Mouse (Mus musculus) forebrain, embryonic 12.5 days (tissue): ENCODE results near the gene Uhrf1. TPM values are rescaled to one million over a fixed set of nuclear protein-coding genes. Genes with fewer than 3 reads are reported as not detected.

ENCODE experiments used
- ATAC-seq: fragments of 200-750 bp; cut with Nextera tagmentation; 2 replicates; pipeline ENCODE4 v1.8.0; 2017; ENCODE audit warnings: moderate TSS enrichment; ENCODE audit not compliant: low FRiP score
- H3K27ac ChIP-seq: fragments of 300-500 bp; sonication (generic); 2 replicates; pipeline ENCODE4 v1.5.1; 2016; ENCODE audit warnings: mild to moderate bottlenecking
- H3K27me3 ChIP-seq: fragments of 300-500 bp; sonication (generic); 2 replicates; pipeline ENCODE4 v1.6.1; 2016; ENCODE audit warnings: mild to moderate bottlenecking
- H3K36me3 ChIP-seq: fragments of 300-500 bp; sonication (generic); replicated peaks from 2 replicates; pipeline ENCODE4 v1.6.1; 2016; ENCODE audit warnings: mild to moderate bottlenecking
- H3K4me1 ChIP-seq: fragments of 300-500 bp; sonication (generic); 2 replicates; pipeline ENCODE4 v1.6.1; 2016
- H3K4me2 ChIP-seq: fragments of 300-500 bp; sonication (generic); 2 replicates; pipeline ENCODE4 v1.6.1; 2016; ENCODE audit warnings: mild to moderate bottlenecking, moderate library complexity
- H3K4me3 ChIP-seq: fragments of 300-500 bp; sonication (generic); replicated peaks from 2 replicates; pipeline ENCODE4 v1.5.1; 2016; ENCODE audit warnings: mild to moderate bottlenecking
- H3K9ac ChIP-seq: fragments of 300-500 bp; sonication (generic); 2 replicates; pipeline ENCODE4 v1.6.1; 2016; ENCODE audit warnings: mild to moderate bottlenecking
- H3K9me3 ChIP-seq: fragments of 300-500 bp; sonication (generic); 2 replicates; pipeline ENCODE4 v1.6.1; 2016
- WGBS: fragments of 180-500 bp; shearing (Covaris S2); methylation state at CpG from one replicate; pipeline ENCODE4 v1.1.7; 2016; 5-methylcytosine and 5-hydroxymethylcytosine counted together
- polyA plus RNA-seq: library from polyadenylated mRNA; unstranded; fragments of >200 nt; fragmentation: Nextera tagmentation; extraction: Ambion mirVana; gene quantifications from 2 replicates; pipeline ENCODE4 v1.2.1, GENCODE M21; 2016

The Uhrf1 gene
- polyA plus RNA-seq, 1 experiment from 2014 or later, result 187 TPM

DNA sequence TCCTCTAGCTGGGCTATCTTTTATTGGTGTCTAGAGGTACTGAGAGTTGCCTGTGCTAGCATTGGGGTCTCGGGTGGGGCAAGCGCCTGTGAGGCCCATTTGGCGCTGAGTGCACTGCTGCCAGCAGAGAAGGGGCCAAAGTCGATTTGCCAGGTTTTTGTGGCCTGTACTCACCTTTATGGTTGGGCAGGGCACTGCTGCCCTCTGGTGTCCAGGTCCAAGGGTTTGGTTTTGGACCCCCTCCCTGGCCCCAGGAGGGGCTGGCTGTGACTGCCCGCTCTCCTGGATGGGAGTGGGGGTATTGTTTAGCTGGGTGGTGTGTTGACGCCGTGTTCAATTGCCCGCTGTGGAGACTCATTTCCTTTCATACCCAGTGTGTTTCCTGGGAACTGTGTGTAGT, 2.7 kb downstream of the Uhrf1 start:
- peaks cover 54% of the 10 kb centered on the region for H3K4me1 ChIP-seq
- H3K27me3 ChIP-seq, result no peaks in the 10 kb centered on the region
- 59% methylated on average over 8 of the region's 8 CpGs for WGBS
- peak overlapping the region; percentile 85 for H3K4me3 ChIP-seq
- no peak for ATAC-seq
- H3K27ac ChIP-seq, result 0 out of 2 replicates have a peak overlapping the region, but pooled peaks have one; percentile 5
- H3K9ac ChIP-seq, result peak overlapping the region; percentile 85; the same call in 1 of the 2 replicates
- no peaks in the 10 kb centered on the region for H3K9me3 ChIP-seq
- peaks cover 57% of the 10 kb centered on the region for H3K36me3 ChIP-seq
- peak overlapping the region; percentile 96 for H3K4me2 ChIP-seq

DNA sequence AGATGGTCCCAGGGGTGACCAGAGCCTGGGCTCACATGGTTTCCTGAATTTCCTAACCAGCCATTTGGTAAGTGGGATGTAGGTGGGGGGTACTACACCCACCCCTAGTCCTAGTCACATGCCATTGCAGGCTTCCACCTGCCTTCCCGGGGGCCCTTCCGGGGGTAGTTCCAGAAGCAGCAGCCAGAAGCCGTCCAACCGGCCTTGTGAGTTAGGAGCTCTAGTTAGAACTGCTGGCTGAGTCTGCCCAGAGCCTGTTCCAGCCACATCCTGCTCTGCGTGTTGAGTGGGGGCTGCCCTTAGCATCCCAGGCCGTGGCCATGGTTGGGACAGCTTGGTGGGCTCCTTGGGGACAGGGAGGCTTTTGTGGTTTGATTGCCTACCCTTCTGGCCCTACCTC, 5.0 kb downstream of the Uhrf1 start:
- H3K9me3 ChIP-seq, result no peaks in the 10 kb centered on the region
- ATAC-seq, result no peak
- H3K4me2 ChIP-seq, result no peak overlapping the region
- peak overlapping the region; percentile 40; the same call in 1 of the 2 replicates for H3K9ac ChIP-seq
- peaks cover 46% of the 10 kb centered on the region for H3K4me1 ChIP-seq
- no peak overlapping the region for H3K4me3 ChIP-seq
- H3K27me3 ChIP-seq, result no peaks in the 10 kb centered on the region
- peaks cover 80% of the 10 kb centered on the region for H3K36me3 ChIP-seq
- WGBS, result 93% methylated on average over 6 of the region's 6 CpGs
- H3K27ac ChIP-seq, result no peak overlapping the region

DNA sequence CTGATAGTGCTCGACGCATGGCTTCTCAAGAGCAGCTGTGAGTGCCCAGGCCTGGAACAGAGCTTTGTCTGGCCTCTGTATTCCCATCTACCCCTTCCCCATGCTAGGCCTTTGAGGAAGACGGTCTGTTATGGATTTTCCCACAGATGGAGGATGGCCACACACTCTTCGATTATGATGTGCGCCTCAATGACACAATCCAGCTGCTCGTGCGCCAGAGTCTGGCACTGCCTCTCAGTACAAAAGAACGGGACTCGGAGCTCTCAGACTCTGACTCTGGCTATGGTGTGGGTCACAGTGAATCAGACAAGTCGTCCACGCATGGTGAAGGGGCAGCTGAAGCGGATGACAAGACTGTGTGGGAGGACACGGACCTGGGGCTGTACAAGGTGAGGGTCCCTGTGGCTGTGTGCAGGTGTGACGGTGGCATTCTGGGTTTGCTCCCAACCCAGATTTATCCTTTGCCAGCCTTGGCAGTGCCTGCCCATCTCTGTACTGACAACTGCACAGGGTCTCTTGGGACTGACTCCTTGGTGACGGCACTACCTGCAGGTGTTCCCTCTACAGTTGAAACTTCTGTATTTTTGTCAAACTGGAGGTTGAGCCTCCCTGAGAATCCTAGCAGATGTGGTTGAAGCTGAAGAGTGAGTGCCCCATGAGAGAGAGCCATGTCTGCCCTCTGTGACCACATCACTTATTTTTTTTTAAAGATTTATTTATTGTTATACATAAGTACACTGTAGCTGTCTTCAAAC, 6.2 kb downstream of the Uhrf1 start:
- no peaks in the 10 kb centered on the region for H3K27me3 ChIP-seq
- no peaks in the 10 kb centered on the region for H3K9me3 ChIP-seq
- WGBS, result 92% methylated on average over 15 of the region's 15 CpGs
- H3K9ac ChIP-seq, result no peak overlapping the region
- H3K36me3 ChIP-seq, result peaks cover 92% of the 10 kb centered on the region
- peaks cover 38% of the 10 kb centered on the region for H3K4me1 ChIP-seq
- no peak overlapping the region for H3K4me2 ChIP-seq
- no peak for ATAC-seq
- H3K27ac ChIP-seq, result no peak overlapping the region
- H3K4me3 ChIP-seq, result no peak overlapping the region

DNA sequence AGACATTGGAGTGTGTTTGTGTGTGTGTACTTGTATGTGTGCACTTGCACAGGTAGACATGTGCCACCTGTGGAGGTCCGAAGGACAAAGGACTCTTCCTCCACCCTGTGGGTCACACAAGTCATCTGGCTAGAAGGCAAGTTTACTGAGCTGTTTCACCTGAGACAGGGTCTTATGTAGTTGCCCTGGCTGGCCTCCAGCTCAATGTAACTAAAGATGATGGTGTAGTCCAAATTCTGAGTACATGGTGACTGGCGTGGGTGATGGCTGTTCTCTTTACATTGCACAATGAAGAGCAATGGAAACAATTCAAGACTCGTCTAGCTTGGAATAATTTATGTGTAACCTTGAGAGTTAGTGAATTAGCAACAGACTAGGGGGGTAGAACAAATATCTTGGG, 21.3 kb downstream of the Uhrf1 start:
- Histone ChIP-seq H3K9me3 (no peaks in the 10 kb centered on the region), H3K4me3 (no peak overlapping the region), H3K36me3 (peaks cover 38% of the 10 kb centered on the region), H3K4me2 (no peak overlapping the region), H3K4me1 (peaks cover 24% of the 10 kb centered on the region), H3K27me3 (no peaks in the 10 kb centered on the region), H3K27ac (peak overlapping the region; percentile 36; the same call in 1 of the 2 replicates), H3K9ac (no peak overlapping the region)
- 63% methylated on average over 3 of the region's 3 CpGs for WGBS
- no peak for ATAC-seq

DNA sequence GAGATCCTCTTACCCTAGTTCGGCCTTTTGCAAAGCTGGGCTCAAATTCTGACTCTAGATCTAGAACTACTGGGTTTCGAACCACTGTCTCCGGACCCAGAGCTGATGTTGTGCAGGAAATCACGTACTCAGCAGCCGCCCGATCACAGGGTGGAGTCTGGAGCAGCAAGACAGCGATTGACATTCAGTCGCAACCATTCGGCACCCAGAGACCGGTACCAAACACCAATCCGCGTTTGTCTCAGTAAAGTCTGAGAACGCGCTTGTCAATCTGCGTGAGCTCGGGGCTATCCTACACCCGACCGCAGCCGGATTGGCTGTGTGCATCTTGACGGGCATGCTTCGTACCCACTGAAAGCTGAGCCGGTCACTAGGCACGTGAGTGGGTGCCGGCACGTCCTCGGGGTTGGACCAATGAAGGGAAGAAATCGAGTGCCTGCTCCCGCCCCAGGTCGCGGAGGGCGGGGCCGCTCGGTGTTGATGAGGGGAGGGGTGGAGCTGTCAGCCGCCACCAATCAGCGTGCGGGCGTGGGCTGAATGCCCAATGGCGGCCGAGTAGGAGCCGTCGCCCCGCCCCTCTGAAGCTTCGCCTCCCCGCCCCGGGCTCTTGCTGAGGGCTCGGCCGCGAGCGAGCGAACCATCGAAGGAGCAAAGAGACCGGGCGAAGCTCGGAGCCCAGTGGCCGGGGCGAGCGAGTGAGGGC, 22.5 kb downstream of the Uhrf1 start, which contains the start of gene Kdm4b:
TSS of gene Kdm4b (plus strand) at position 613 of the 703 bp plus-strand sequence.
- Histone ChIP-seq H3K4me2 (peak within 1 kb of the TSS; percentile 97), H3K27me3 (no peaks in the 10 kb centered on the region), H3K4me1 (peaks cover 36% of the 10 kb centered on the region), H3K4me3 (peak within 1 kb of the TSS; percentile 84), H3K27ac (peak within 1 kb of the TSS; percentile 94), H3K9ac (peak within 1 kb of the TSS; percentile 96), H3K36me3 (peaks cover 26% of the 10 kb centered on the region), H3K9me3 (no peaks in the 10 kb centered on the region)
- peak; percentile 100 for ATAC-seq
- under 1% methylated on average over 56 of the region's 57 CpGs for WGBS

DNA sequence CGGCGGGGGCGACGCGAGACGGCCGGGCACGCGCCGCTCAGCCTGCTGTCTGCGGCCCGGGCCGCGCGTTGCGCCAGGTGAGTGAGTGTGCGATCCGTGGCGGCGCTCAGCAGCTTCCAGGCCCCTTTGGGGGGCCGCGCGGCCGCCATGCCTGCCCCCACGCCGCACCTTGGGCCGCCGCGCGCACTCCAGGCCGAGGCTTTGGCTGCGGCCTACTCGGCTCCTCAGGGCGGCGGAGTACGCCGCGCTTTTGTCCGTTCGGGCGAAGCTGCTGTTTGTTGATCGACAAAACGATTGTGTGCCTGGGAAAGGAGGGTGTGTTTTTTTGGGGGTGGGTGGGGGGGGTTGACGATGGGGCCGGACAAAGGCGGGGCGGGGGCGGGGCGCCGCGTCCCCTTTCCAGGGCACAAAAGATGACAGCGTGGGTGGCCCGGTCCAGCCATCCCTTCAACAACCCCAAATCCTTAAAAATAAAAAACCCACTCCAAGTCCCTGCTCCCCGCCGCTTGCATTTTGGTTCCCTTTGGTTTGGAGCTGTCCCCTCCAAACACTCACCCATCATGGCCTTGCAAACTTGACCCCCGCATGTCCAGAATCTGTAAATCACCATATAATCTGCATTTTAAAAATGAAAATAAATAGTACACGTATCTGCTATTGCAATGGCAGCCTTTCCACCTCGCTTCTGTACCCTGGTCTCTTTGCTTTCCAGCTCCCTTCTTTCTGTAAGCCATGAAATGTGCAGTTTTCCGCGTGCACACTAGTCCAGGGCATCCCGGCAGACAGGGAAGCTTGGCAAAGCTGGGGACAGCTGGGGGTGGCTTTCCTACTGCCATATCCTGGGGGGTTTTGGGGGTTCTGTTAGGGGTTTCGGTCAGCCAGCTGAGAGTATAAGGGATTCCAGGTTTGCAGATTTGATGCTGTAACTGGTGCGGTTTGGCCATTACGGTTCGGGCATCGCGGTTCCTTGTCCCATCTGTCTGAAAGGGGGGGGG, 23.3 kb downstream of the Uhrf1 start:
- Histone ChIP-seq H3K9ac (peak overlapping the region; percentile 96), H3K9me3 (no peaks in the 10 kb centered on the region), H3K27me3 (no peaks in the 10 kb centered on the region), H3K27ac (peak overlapping the region; percentile 94), H3K4me1 (peaks cover 42% of the 10 kb centered on the region), H3K4me2 (peak overlapping the region; percentile 97), H3K36me3 (peaks cover 19% of the 10 kb centered on the region), H3K4me3 (peak overlapping the region; percentile 84)
- WGBS, result 3% methylated on average over 57 of the region's 67 CpGs
- ATAC-seq, result peak; percentile 57

DNA sequence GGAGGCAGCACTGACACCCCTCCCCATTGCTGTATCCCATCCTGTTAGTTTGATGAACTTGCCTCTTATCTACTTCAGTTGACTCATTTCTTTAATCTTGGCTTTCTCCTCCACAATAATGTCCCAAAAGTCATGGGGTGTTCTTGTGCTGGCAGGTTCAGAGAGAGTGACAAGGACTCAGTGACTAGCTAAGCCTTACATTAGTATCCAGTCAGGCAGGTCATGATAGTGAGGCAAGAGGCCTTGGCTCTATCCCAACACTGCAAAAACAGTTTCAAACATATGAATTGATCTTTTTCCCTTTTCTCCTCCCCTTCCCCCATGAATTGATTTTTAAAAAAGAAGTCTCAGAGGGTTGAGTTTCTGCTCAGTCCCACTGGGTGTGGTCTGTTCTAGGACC, 26.1 kb downstream of the Uhrf1 start:
- Histone ChIP-seq H3K9ac (no peak overlapping the region), H3K4me1 (peaks cover 42% of the 10 kb centered on the region), H3K4me3 (no peak overlapping the region), H3K27ac (no peak overlapping the region), H3K36me3 (no peaks in the 10 kb centered on the region; the same call in 1 of the 2 replicates), H3K4me2 (no peak overlapping the region), H3K9me3 (no peaks in the 10 kb centered on the region), H3K27me3 (no peaks in the 10 kb centered on the region)
- ATAC-seq, result no peak

DNA sequence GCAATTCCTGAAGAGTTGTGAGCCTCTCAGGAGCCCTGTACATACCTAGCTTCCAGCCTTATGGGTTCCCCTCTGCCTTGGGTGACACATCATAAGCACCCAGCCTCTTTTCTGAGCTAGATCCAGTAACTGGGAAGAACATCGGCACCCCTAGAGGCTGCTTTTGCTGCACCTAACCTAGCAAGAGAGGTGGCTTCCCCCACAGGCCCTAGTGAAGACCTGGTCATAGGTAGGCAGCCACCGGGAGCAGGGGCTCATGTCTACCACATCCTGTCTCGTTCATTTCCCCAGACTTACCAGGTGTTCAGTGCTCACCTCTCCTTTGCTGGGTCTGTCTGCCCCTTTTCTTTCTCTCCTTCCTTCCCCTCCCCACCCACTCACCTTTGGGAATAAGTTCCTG, 27.2 kb downstream of the Uhrf1 start:
- H3K4me1 ChIP-seq, result peaks cover 42% of the 10 kb centered on the region
- H3K27ac ChIP-seq, result no peak overlapping the region
- no peak overlapping the region for H3K4me3 ChIP-seq
- H3K36me3 ChIP-seq, result peaks cover 4% of the 10 kb centered on the region; the same call in 1 of the 2 replicates
- H3K4me2 ChIP-seq, result no peak overlapping the region
- H3K9me3 ChIP-seq, result no peaks in the 10 kb centered on the region
- WGBS, result 77% methylated on average over 3 of the region's 3 CpGs
- no peak for ATAC-seq
- no peaks in the 10 kb centered on the region for H3K27me3 ChIP-seq
- no peak overlapping the region for H3K9ac ChIP-seq

DNA sequence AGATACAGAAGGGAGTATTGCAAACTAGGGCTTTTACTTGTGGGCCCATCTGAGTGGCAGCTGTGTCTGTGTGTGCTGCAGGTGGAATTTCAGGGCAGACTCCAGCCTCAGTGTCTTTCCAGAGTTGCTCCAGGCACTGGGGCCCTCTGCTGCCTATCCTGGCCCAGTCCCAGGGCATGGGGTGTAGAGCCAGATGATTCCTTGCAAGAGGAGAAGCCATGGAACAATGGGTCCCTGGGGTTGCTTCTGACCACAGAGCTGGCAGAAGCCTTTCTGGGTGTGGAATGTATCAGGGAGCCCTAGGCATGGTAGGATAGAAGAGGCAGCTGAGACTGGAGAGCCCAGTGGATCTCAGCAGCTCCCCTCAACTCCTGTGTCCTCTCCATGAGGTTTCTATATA, 28.1 kb downstream of the Uhrf1 start:
- Histone ChIP-seq H3K9me3 (no peaks in the 10 kb centered on the region), H3K4me1 (peaks cover 42% of the 10 kb centered on the region), H3K4me2 (no peak overlapping the region), H3K36me3 (peaks cover 4% of the 10 kb centered on the region; the same call in 1 of the 2 replicates), H3K27me3 (no peaks in the 10 kb centered on the region), H3K9ac (no peak overlapping the region; the same call in 1 of the 2 replicates), H3K4me3 (no peak overlapping the region), H3K27ac (no peak overlapping the region)
- ATAC-seq, result no peak

DNA sequence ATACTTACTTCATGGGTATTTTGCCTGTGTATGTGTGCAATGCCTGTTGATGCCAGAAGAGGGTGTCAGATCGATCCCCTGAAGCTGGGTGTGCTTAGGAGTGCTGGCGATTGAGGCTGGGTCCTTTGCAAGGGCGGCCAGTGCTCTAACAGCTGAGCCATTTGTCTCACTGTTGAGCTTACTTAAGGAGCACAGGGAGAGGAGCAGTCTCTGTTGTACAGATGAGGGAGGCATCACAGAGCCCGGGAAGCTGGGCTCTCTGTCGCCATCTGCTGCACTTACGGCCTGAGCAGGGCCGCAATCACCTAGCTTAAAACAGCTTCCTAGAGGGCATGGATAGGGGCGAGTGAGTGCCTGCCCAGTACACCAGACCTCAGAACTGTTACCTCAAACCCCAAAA, 29.9 kb downstream of the Uhrf1 start:
- Histone ChIP-seq H3K4me2 (no peak overlapping the region), H3K27me3 (no peaks in the 10 kb centered on the region), H3K9me3 (no peaks in the 10 kb centered on the region), H3K27ac (no peak overlapping the region), H3K36me3 (peaks cover 4% of the 10 kb centered on the region; the same call in 1 of the 2 replicates), H3K9ac (no peak overlapping the region), H3K4me3 (no peak overlapping the region), H3K4me1 (peaks cover 33% of the 10 kb centered on the region)
- ATAC-seq, result peak; percentile 24; the same call in 1 of the 2 replicates
- WGBS, result 46% methylated on average over 8 of the region's 8 CpGs

DNA sequence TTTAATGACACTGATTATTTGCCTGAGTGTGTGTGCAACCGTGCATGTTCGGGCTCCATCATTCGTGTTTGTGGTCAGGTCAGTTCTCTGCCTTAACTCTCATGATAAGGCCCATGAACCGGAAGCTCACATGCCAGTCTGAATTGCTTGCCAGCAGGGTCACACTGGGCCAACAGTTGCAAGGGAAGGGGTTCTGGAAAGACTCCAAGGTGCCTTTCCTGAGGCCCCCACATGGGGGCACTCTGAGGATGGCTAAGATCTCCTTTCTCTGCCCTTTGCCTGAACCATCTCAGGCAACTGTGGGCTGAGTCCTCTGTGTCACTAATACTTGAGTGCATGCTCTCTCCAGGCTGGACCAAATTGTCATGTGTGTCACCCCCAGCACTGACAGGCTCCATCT, 34.1 kb downstream of the Uhrf1 start:
- Histone ChIP-seq H3K9ac (no peak overlapping the region), H3K4me2 (no peak overlapping the region), H3K27ac (no peak overlapping the region), H3K27me3 (no peaks in the 10 kb centered on the region), H3K9me3 (no peaks in the 10 kb centered on the region), H3K4me1 (peaks cover 11% of the 10 kb centered on the region), H3K36me3 (peaks cover 4% of the 10 kb centered on the region; the same call in 1 of the 2 replicates), H3K4me3 (no peak overlapping the region)
- 74% methylated on average over 4 of the region's 4 CpGs for WGBS
- ATAC-seq, result no peak

DNA sequence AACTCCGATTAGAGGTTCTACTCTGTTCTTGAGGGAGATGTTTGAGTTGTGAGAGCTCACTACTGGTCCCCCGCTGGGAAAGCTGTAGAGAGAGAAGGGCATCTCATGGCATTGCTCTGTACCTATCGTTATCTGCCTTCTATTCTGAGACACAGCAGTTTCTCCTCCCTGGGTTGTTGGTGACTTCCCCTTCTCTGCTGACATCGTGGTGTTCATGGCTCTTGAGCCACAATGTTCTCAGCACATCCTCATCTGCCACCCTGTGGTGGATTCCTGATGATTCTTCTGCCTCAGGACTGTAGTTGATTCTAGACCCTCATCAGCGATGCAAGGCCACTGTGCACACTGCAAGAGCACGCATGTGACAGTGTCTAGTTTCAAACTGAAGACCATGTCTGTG, 34.7 kb downstream of the Uhrf1 start:
- 95% methylated on average over 6 of the region's 6 CpGs for WGBS
- no peaks in the 10 kb centered on the region for H3K9me3 ChIP-seq
- H3K36me3 ChIP-seq, result peaks cover 4% of the 10 kb centered on the region; the same call in 1 of the 2 replicates
- H3K4me3 ChIP-seq, result no peak overlapping the region
- H3K4me2 ChIP-seq, result no peak overlapping the region
- no peaks in the 10 kb centered on the region for H3K27me3 ChIP-seq
- no peak for ATAC-seq
- no peak overlapping the region for H3K27ac ChIP-seq
- H3K4me1 ChIP-seq, result peaks cover 11% of the 10 kb centered on the region
- H3K9ac ChIP-seq, result no peak overlapping the region
